Mouse (Mus musculus) small intestine, adult 2 months (tissue): Measurements from ENCODE around the gene Arg2. TPM values are rescaled to one million over a fixed set of nuclear protein-coding genes. Genes with fewer than 3 reads are reported as not detected.

Experiments
- H3K27ac ChIP-seq: fragments of 200-500 bp; 2 replicates; pipeline ENCODE4 v1.5.1; 2012; ENCODE audit warnings: low read depth, low read length, control low read depth, inconsistent platforms; ENCODE audit not compliant: insufficient read depth
- H3K27me3 ChIP-seq: fragments of 200-500 bp; 2 replicates; pipeline ENCODE4 v1.6.1; 2012; ENCODE audit warnings: mild to moderate bottlenecking, moderate library complexity, low read length, inconsistent platforms; ENCODE audit not compliant: control insufficient read depth, insufficient read depth
- H3K36me3 ChIP-seq: fragments of 200-500 bp; 2 replicates; pipeline ENCODE4 v1.6.1; 2012; ENCODE audit warnings: mild to moderate bottlenecking, low read length, control low read depth, inconsistent platforms; ENCODE audit not compliant: control insufficient read depth, insufficient read depth
- H3K4me1 ChIP-seq: fragments of 200-500 bp; 2 replicates; pipeline ENCODE4 v1.6.1; 2012; ENCODE audit warnings: low read length, inconsistent platforms, mixed read lengths; ENCODE audit not compliant: control insufficient read depth, insufficient read depth, insufficient read length
- H3K4me3 ChIP-seq: fragments of 200-500 bp; 2 replicates; pipeline ENCODE4 v1.5.1; 2012; ENCODE audit warnings: low read depth, mild to moderate bottlenecking, control low read depth, inconsistent platforms, low read length, moderate library complexity
- CTCF ChIP-seq: fragments of 200-500 bp; IDR thresholded peaks from 2 replicates; pipeline ENCODE4 v1.5.1; 2012; ENCODE audit warnings: low read depth, mild to moderate bottlenecking, control low read depth, inconsistent platforms, low read length, moderate library complexity, mixed read lengths; ENCODE audit not compliant: insufficient replicate concordance, insufficient read length; ENCODE audit errors: extremely low read depth
- POLR2A ChIP-seq: fragments of 200-500 bp; IDR thresholded peaks from 2 replicates; pipeline ENCODE4 v1.6.1; 2012; ENCODE audit warnings: low read depth, mild to moderate bottlenecking, control low read depth, inconsistent platforms, low read length, moderate library complexity
- WGBS: fragments of 180-500 bp; shearing (Covaris S2); methylation state at CpG from one replicate; pipeline ENCODE4 v1.1.7; 2018; 5-methylcytosine and 5-hydroxymethylcytosine counted together
- polyA plus RNA-seq: library from polyadenylated mRNA; depleted of rRNA; stranded (reverse); fragments of >200 nt; gene quantifications from 2 replicates; pipeline ENCODE4 v1.2.3, GENCODE M21; 2012; rRNA removed

The Arg2 gene
- polyA plus RNA-seq, 1 experiment = 162 TPM

GRCm38 (mm10) chr12:79191701-79192100, 61.1 kb downstream of the Arg2 start:
- H3K4me3 ChIP-seq = peak overlapping the region; percentile 65
- H3K36me3 ChIP-seq = peaks cover 10% of the 10 kb centered on the region
- WGBS = 2% methylated on average over 14 of the region's 14 CpGs
- H3K27me3 ChIP-seq = no peaks in the 10 kb centered on the region
- peak overlapping the region; percentile 60 for H3K27ac ChIP-seq
- 0 out of 2 replicates have a peak, but pooled peaks have one; percentile 20 for TF ChIP-seq POLR2A
- TF ChIP-seq CTCF = peak; percentile 69; the same call in 1 of the 2 replicates
- H3K4me1 ChIP-seq = peaks cover 6% of the 10 kb centered on the region; the same call in 1 of the 2 replicates

- peak within 1 kb of the TSS; percentile 65 for H3K4me3 ChIP-seq
- WGBS = 24% methylated on average over 6 of the region's 6 CpGs
- peaks cover 6% of the 10 kb centered on the region; the same call in 1 of the 2 replicates for H3K4me1 ChIP-seq
- H3K27ac ChIP-seq = peak within 1 kb of the TSS; percentile 60
- no peaks in the 10 kb centered on the region for H3K27me3 ChIP-seq
- peaks cover 9% of the 10 kb centered on the region for H3K36me3 ChIP-seq
- TF ChIP-seq CTCF (no peak), POLR2A (no peak)
Observed at GRCm38 (mm10) chr12:79192193-79192592, 61.6 kb downstream of the Arg2 start, which contains the start of gene Rdh11. Rdh11 (minus strand) TSS chr12:79192293.

- Histone ChIP-seq H3K27me3 (no peaks in the 10 kb centered on the region), H3K4me1 (peaks cover 6% of the 10 kb centered on the region; the same call in 1 of the 2 replicates), H3K36me3 (peaks cover under 1% of the 10 kb centered on the region; the same call in 1 of the 2 replicates), H3K27ac (no peak overlapping the region), H3K4me3 (no peak overlapping the region)
- TF ChIP-seq POLR2A (no peak), CTCF (peak; percentile 48; the same call in 1 of the 2 replicates)
- 3% methylated on average over 3 of the region's 3 CpGs for WGBS
Observed at GRCm38 (mm10) chr12:79193441-79193840, 62.9 kb downstream of the Arg2 start.

- no peak overlapping the region for H3K4me3 ChIP-seq
- no peaks in the 10 kb centered on the region for H3K27me3 ChIP-seq
- no peak overlapping the region for H3K27ac ChIP-seq
- TF ChIP-seq POLR2A (no peak), CTCF (no peak)
- WGBS = 49% methylated on average over 5 of the region's 5 CpGs
- H3K4me1 ChIP-seq = no peaks in the 10 kb centered on the region
- no peaks in the 10 kb centered on the region for H3K36me3 ChIP-seq
Observed at GRCm38 (mm10) chr12:79197105-79197504, 66.5 kb downstream of the Arg2 start.

- H3K27ac ChIP-seq = no peak overlapping the region
- no peaks in the 10 kb centered on the region; the same call in 1 of the 2 replicates for H3K27me3 ChIP-seq
- WGBS = 45% methylated on average over 3 of the region's 3 CpGs
- H3K4me1 ChIP-seq = no peaks in the 10 kb centered on the region
- H3K36me3 ChIP-seq = no peaks in the 10 kb centered on the region
- no peak overlapping the region for H3K4me3 ChIP-seq
- TF ChIP-seq POLR2A = no peak
- TF ChIP-seq CTCF = no peak
Observed at GRCm38 (mm10) chr12:79201882-79202281, 71.3 kb downstream of the Arg2 start.

Other genes with a start within 250 kb of the Arg2 start
- 6.7 and 23.2 TPM in 2 replicates for gene Plek2, start 223.8 kb upstream of the Arg2 start, polyA plus RNA-seq
- gene Tmem229b, start 123.2 kb upstream of the Arg2 start, polyA plus RNA-seq = 6.6 and 11.7 TPM in 2 replicates
- gene Plekhh1, start 101.6 kb upstream of the Arg2 start, polyA plus RNA-seq = 8.4 and 18.1 TPM in 2 replicates
- 7.5 and 9.9 TPM in 2 replicates for gene Pigh, start 41.1 kb upstream of the Arg2 start, polyA plus RNA-seq
- gene Vti1b, start 41.9 kb downstream of the Arg2 start, polyA plus RNA-seq = 23.4 and 56.8 TPM in 2 replicates
- 6.3 and 11.6 TPM in 2 replicates for gene Rdh11, start 61.5 kb downstream of the Arg2 start, polyA plus RNA-seq
- gene Rdh12, start 78.1 kb downstream of the Arg2 start, polyA plus RNA-seq = 0.44 and 0.47 TPM in 2 replicates
- gene Zfyve26, start 165.5 kb downstream of the Arg2 start, polyA plus RNA-seq = 10.8 and 17.1 TPM in 2 replicates
- gene Rad51b, start 166.5 kb downstream of the Arg2 start, polyA plus RNA-seq = 0.14 and 0.46 TPM in 2 replicates